Mouse (Mus musculus) heart, postnatal 25 days (tissue): ENCODE measurements around the gene Prune2. TPM values are rescaled to one million over a fixed set of nuclear protein-coding genes. Genes with fewer than 3 reads are reported as not detected.
"Not testable (repeated sequence)": the region's sequence is repeated elsewhere in the genome, so short reads cannot be mapped to it uniquely, and the experiment has no call there.

Source experiments
- DNase-seq: peaks from one replicate; pipeline ENCODE4 v3.0.0; 2022; ENCODE audit warnings: low spot score
- intact Hi-C: fragments of 180-260 bp; cut with DNase I; formaldehyde crosslinking; loops from one replicate; pipeline ENCODE4 v1.15.1; 2025
- total RNA-seq, 2 experiments: library from RNA; stranded (reverse); gene quantifications; 2 replicates each; pipeline ENCODE4 v1.2.3; 2021

Prune2 gene
- total RNA-seq, 2 experiments from 2014 or later: 29.0 to 32.9 TPM

- no peak for DNase-seq
Observed at GRCm38 (mm10) chr19:17166288-17166687, 210.4 kb downstream of the Prune2 start.

GRCm38 (mm10) chr19:17168186-17168585, 212.3 kb downstream of the Prune2 start:
- intact Hi-C loops: no loop called here
- DNase-seq: no peak

More at GRCm38 (mm10) chr19:17166288-17166687, 210.4 kb downstream of the Prune2 start:
- intact Hi-C loops: no loop called here

GRCm38 (mm10) chr19:17169746-17170145, 213.8 kb downstream of the Prune2 start:
- DNase-seq: no peak
- intact Hi-C loops: no loop called here

GRCm38 (mm10) chr19:17174501-17174900, 218.6 kb downstream of the Prune2 start:
- intact Hi-C loops, DNase-seq: not testable (repeated sequence)

- DNase-seq: no peak
- intact Hi-C loops: no loop called here
Observed at GRCm38 (mm10) chr19:17180506-17180905, 224.6 kb downstream of the Prune2 start.

- intact Hi-C loops: no loop called here
- DNase-seq: no peak
Observed at GRCm38 (mm10) chr19:17194730-17195129, 238.8 kb downstream of the Prune2 start.

- intact Hi-C loops: no loop called here
- peak; percentile 5 for DNase-seq
Observed at GRCm38 (mm10) chr19:17199059-17199458, 243.1 kb downstream of the Prune2 start.

- intact Hi-C loops: no loop called here
Observed at GRCm38 (mm10) chr19:17207141-17207540, 251.2 kb downstream of the Prune2 start.

GRCm38 (mm10) chr19:17210541-17210940, 254.6 kb downstream of the Prune2 start:
- DNase-seq: no peak
- intact Hi-C loops: no loop called here

More at GRCm38 (mm10) chr19:17207141-17207540, 251.2 kb downstream of the Prune2 start:
- no peak for DNase-seq

GRCm38 (mm10) chr19:17214896-17215520, 259.1 kb downstream of the Prune2 start:
- intact Hi-C loops: no loop called here
- DNase-seq: no peak

- DNase-seq: no peak
- intact Hi-C loops: no loop called here
Observed at GRCm38 (mm10) chr19:17218195-17218594, 262.3 kb downstream of the Prune2 start.

GRCm38 (mm10) chr19:17223801-17224200, 267.9 kb downstream of the Prune2 start:
- intact Hi-C loops: loop anchor here (10.0 kb wide), 1 partner anchor 131 kb away; no protein-coding TSS in a partner anchor
- no peak for DNase-seq

- no peak for DNase-seq
- intact Hi-C loops: loop anchor here (10.0 kb wide), 1 partner anchor 129 kb away; no protein-coding TSS in a partner anchor
Observed at GRCm38 (mm10) chr19:17225570-17226083, 269.7 kb downstream of the Prune2 start.

GRCm38 (mm10) chr19:17226096-17226495, 270.2 kb downstream of the Prune2 start:
- intact Hi-C loops: loop anchor here (10.0 kb wide), 1 partner anchor 129 kb away; no protein-coding TSS in a partner anchor
- peak; percentile 5 for DNase-seq

GRCm38 (mm10) chr19:17230013-17230412, 274.1 kb downstream of the Prune2 start:
- intact Hi-C loops: no loop called here
- DNase-seq: no peak

- intact Hi-C loops: no loop called here
- no peak for DNase-seq
Observed at GRCm38 (mm10) chr19:17238471-17238870, 282.6 kb downstream of the Prune2 start.

- no peak for DNase-seq
- intact Hi-C loops: no loop called here
Observed at GRCm38 (mm10) chr19:17240170-17241077, 284.5 kb downstream of the Prune2 start.

- DNase-seq: no peak
- intact Hi-C loops: no loop called here
Observed at GRCm38 (mm10) chr19:17241206-17241605, 285.3 kb downstream of the Prune2 start.

- intact Hi-C loops: no loop called here
- DNase-seq: no peak
Observed at GRCm38 (mm10) chr19:17242962-17243361, 287.0 kb downstream of the Prune2 start.

GRCm38 (mm10) chr19:17244544-17244943, 288.6 kb downstream of the Prune2 start:
- intact Hi-C loops: no loop called here
- no peak for DNase-seq
